Mouse (Mus musculus): Measurements from ENCODE around the gene Selplg.

- no peak for TF ChIP-seq EP300 (IDR thresholded peaks at IDR 0.05; ENCODE audit: insufficient read depth, low read depth, low read length)
- no peak for TF ChIP-seq POLR2A (IDR thresholded peaks at IDR 0.05; ENCODE audit: insufficient read depth, low read depth, low read length)
These were observed 9.8 kb upstream of the Selplg start for GRCm38 (mm10) chr5:113842244-113842643.

Measured in heart, adult 2 months (tissue).